Mouse (Mus musculus): ENCODE data around the gene Wdfy1.

- TF ChIP-seq CTCF (IDR thresholded peaks at IDR 0.05; ENCODE audit: low read depth): no peak
- TF ChIP-seq EP300 (IDR thresholded peaks at IDR 0.05; ENCODE audit: low read depth): no peak
Observed at GRCm38 (mm10) chr1:79762282-79763250, 13.4 kb downstream of the Wdfy1 start.
